Mouse (Mus musculus): ENCODE results near the gene Slc22a6. TPM values are rescaled to one million over a fixed set of nuclear protein-coding genes. Genes with fewer than 3 reads are reported as not detected.

Gene Slc22a6
- total and polyA plus RNA-seq, 3 experiments: not detected

GRCm38 (mm10) chr19:8661821-8662307 is 44.0 kb downstream of the Slc22a6 start:
- Histone ChIP-seq H3K36me3 (ENCODE audit: control insufficient read depth in 1 of 2, insufficient read depth in 2 of 2, low read length in 2 of 2) (no peaks in the 10 kb centered on the region), H3K4me1 (ENCODE audit: control insufficient read depth in 1 of 2, insufficient read depth in 2 of 2, low read length in 2 of 2) (no peaks in the 10 kb centered on the region), H3K79me2 (ENCODE audit: control insufficient read depth, insufficient read depth, low read length, poor library complexity) (no peaks in the 10 kb centered on the region), H3K9me3 (replicated peaks; ENCODE audit: insufficient read depth, low read length) (no peaks in the 10 kb centered on the region), H3K9ac (ENCODE audit: control insufficient read depth, low read depth, low read length, poor library complexity, severe bottlenecking) (no peak overlapping the region), H3K4me3 (ENCODE audit: control insufficient read depth in 1 of 2, insufficient read depth in 1 of 2, low read depth in 2 of 2, low read length in 2 of 2) (no peak overlapping the region), H3K27me3 (ENCODE audit: control insufficient read depth in 1 of 2, insufficient read depth in 2 of 2, low read length in 2 of 2) (peaks cover 2 to 4% of the 10 kb centered on the region in 2 experiments; a peak in 1 of 4 replicates), H3K27ac (ENCODE audit: control insufficient read depth, low read depth, low read length) (no peak overlapping the region)
- DNase-seq (ENCODE audit: low read depth, low spot score): no peak
- no peak for TF ChIP-seq E2F4 (IDR thresholded peaks at IDR 0.05; ENCODE audit: borderline replicate concordance, low read depth, low read length)
- TF ChIP-seq GATA1 (IDR thresholded peaks at IDR 0.05; ENCODE audit: low read depth, low read length): no peak
- TF ChIP-seq JUND (IDR thresholded peaks at IDR 0.05; ENCODE audit: low read depth, low read length): no peak
- TF ChIP-seq MXI1 (IDR thresholded peaks at IDR 0.05; ENCODE audit: low read depth, low read length): no peak
- TF ChIP-seq MYB (IDR thresholded peaks at IDR 0.05; ENCODE audit: low read depth, low read length): no peak

GRCm38 (mm10) chr19:8662337-8662736 is 44.5 kb downstream of the Slc22a6 start:
- H3K9me3 ChIP-seq (replicated peaks; ENCODE audit: insufficient read depth, low read length): no peaks in the 10 kb centered on the region
- H3K36me3 ChIP-seq (ENCODE audit: control insufficient read depth in 1 of 2, insufficient read depth in 2 of 2, low read length in 2 of 2): no peaks in the 10 kb centered on the region
- no peak overlapping the region for H3K4me3 ChIP-seq (ENCODE audit: control insufficient read depth in 1 of 2, insufficient read depth in 1 of 2, low read depth in 2 of 2, low read length in 2 of 2)
- no peak for TF ChIP-seq POLR2AphosphoS2 (IDR thresholded peaks at IDR 0.05; ENCODE audit: low read length)
- TF ChIP-seq EP300 (IDR thresholded peaks at IDR 0.05; ENCODE audit: low read depth in 1 of 2, low read length in 2 of 2): no peak
- no peak for TF ChIP-seq USF1 (IDR thresholded peaks at IDR 0.05; ENCODE audit: low read depth, low read length)
- TF ChIP-seq RAD21 (IDR thresholded peaks at IDR 0.05; ENCODE audit: low read depth, low read length): peak; percentile 15; the same call in 1 of the 2 replicates
- TF ChIP-seq CTCF (IDR thresholded peaks at IDR 0.05 in 2 of 3, conservative IDR thresholded peaks at IDR 0.05 in 1 of 3; ENCODE audit: control insufficient read depth in 1 of 3, insufficient read depth in 1 of 3, low read depth in 2 of 3, low read length in 3 of 3, poor library complexity in 1 of 3, severe bottlenecking in 1 of 3): peak; percentile 55 to 71 (median 57)
- peak; percentile 37 for TF ChIP-seq SMC3 (IDR thresholded peaks at IDR 0.05; ENCODE audit: low read depth, low read length)
- DNase-seq (ENCODE audit: low read depth, low spot score): peak; percentile 30
- no peak overlapping the region for H3K9ac ChIP-seq (ENCODE audit: control insufficient read depth, low read depth, low read length, poor library complexity, severe bottlenecking)
- no peak overlapping the region for H3K27ac ChIP-seq (ENCODE audit: control insufficient read depth, low read depth, low read length)
- peaks cover 2 to 4% of the 10 kb centered on the region in 2 experiments; a peak in 1 of 4 replicates for H3K27me3 ChIP-seq (ENCODE audit: control insufficient read depth in 1 of 2, insufficient read depth in 2 of 2, low read length in 2 of 2)
- H3K79me2 ChIP-seq (ENCODE audit: control insufficient read depth, insufficient read depth, low read length, poor library complexity): no peaks in the 10 kb centered on the region
- H3K4me1 ChIP-seq (ENCODE audit: control insufficient read depth in 1 of 2, insufficient read depth in 2 of 2, low read length in 2 of 2): no peaks in the 10 kb centered on the region

GRCm38 (mm10) chr19:8663360-8663839 is 45.6 kb downstream of the Slc22a6 start, which contains the start of gene Chrm1:
Gene Chrm1, plus strand, starts transcription at chr19:8663789.
- TF ChIP-seq SMC3 (IDR thresholded peaks at IDR 0.05; ENCODE audit: low read depth, low read length) (no peak), EP300 (IDR thresholded peaks at IDR 0.05; ENCODE audit: low read depth in 1 of 2, low read length in 2 of 2) (no peak), MAFK (IDR thresholded peaks at IDR 0.05; ENCODE audit: borderline replicate concordance, low read depth, low read length) (no peak), ETS1 (IDR thresholded peaks at IDR 0.05; ENCODE audit: low read depth, low read length) (no peak), MYC (IDR thresholded peaks at IDR 0.05; ENCODE audit: low read depth, low read length) (no peak), NELFE (IDR thresholded peaks at IDR 0.05; ENCODE audit: low read depth, low read length) (no peak), MXI1 (IDR thresholded peaks at IDR 0.05; ENCODE audit: low read depth, low read length) (no peak), ZNF384 (IDR thresholded peaks at IDR 0.05; ENCODE audit: low read depth, low read length) (no peak), TCF12 (IDR thresholded peaks at IDR 0.05; ENCODE audit: low read depth, low read length) (no peak), CTCF (IDR thresholded peaks at IDR 0.05 in 2 of 3, conservative IDR thresholded peaks at IDR 0.05 in 1 of 3; ENCODE audit: control insufficient read depth in 1 of 3, insufficient read depth in 1 of 3, low read depth in 2 of 3, low read length in 3 of 3, poor library complexity in 1 of 3, severe bottlenecking in 1 of 3) (no peak), MAX (IDR thresholded peaks at IDR 0.05; ENCODE audit: low read length) (no peak), POLR2AphosphoS2 (IDR thresholded peaks at IDR 0.05; ENCODE audit: low read length) (no peak)
- no peaks in the 10 kb centered on the region for H3K79me2 ChIP-seq (ENCODE audit: control insufficient read depth, insufficient read depth, low read length, poor library complexity)
- H3K36me3 ChIP-seq (ENCODE audit: control insufficient read depth in 1 of 2, insufficient read depth in 2 of 2, low read length in 2 of 2): no peaks in the 10 kb centered on the region
- no peak for DNase-seq (ENCODE audit: low read depth, low spot score)
- H3K27me3 ChIP-seq (ENCODE audit: control insufficient read depth in 1 of 2, insufficient read depth in 2 of 2, low read length in 2 of 2): no peaks in the 10 kb centered on the region; a peak in 2 of 4 replicates
- H3K27ac ChIP-seq (ENCODE audit: control insufficient read depth, low read depth, low read length): no peak within 1 kb of the TSS
- no peak within 1 kb of the TSS for H3K9ac ChIP-seq (ENCODE audit: control insufficient read depth, low read depth, low read length, poor library complexity, severe bottlenecking)
- H3K4me1 ChIP-seq (ENCODE audit: control insufficient read depth in 1 of 2, insufficient read depth in 2 of 2, low read length in 2 of 2): no peaks in the 10 kb centered on the region
- no peaks in the 10 kb centered on the region for H3K9me3 ChIP-seq (replicated peaks; ENCODE audit: insufficient read depth, low read length)
- H3K4me3 ChIP-seq (ENCODE audit: control insufficient read depth in 1 of 2, insufficient read depth in 1 of 2, low read depth in 2 of 2, low read length in 2 of 2): no peak within 1 kb of the TSS
